Mouse (Mus musculus): ENCODE results near the gene Lrrc1. TPM values are rescaled to one million over a fixed set of nuclear protein-coding genes. Genes with fewer than 3 reads are reported as not detected.

Gene Lrrc1
- total and polyA plus RNA-seq, 3 experiments = 5.3 to 12.1 TPM; not detected in 1

- TF ChIP-seq USF2 (IDR thresholded peaks at IDR 0.05; ENCODE audit: borderline replicate concordance in 1 of 2, insufficient read depth in 1 of 2, low read depth in 1 of 2, low read length in 2 of 2) = no peak
- TF ChIP-seq TAL1 (IDR thresholded peaks at IDR 0.05; ENCODE audit: low read length) = no peak
- no peak for TF ChIP-seq GATA1 (IDR thresholded peaks at IDR 0.05; ENCODE audit: low read depth, low read length)
These were observed 114.1 kb downstream of the Lrrc1 start (continued) for GRCm38 (mm10) chr9:77430413-77431087.

DNA sequence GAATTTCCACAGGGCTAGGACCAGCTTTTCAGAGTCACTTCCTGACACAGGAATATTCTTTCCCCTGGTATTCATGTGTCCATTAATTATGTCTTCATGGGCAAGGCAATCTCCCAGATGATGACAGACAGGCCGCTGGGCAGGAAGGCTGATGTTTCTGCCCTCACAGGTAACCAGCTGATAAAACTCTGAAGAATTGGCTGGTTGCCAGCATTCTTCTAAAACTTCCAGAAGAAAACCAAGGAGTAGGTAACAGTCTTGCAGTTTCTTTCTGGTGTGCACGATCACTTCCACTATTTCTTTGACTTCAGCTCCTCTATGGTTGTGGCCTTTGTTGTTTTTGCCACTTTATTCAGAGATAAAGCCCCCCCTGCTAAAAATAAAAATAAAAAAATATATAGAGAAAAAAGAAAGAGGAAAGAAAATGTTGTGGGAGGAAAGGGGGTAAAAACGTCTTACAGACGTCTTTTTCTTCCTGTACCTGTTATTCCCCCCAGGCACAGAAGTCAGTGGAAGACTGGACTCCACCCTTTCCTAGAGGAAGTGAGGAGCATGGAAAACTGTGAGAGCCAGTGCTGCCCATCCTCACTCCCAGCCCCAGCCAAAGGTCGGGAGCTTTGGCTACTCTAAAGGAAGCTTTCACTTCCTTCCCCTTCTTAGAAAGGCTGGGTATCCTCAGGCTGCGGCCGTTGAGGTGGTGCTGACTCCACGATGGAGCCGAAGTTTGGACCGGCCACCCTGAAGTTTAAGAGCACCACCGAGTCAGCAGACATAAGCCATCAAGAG lies 115.2 kb downstream of the Lrrc1 start:
- Histone ChIP-seq H3K9ac (ENCODE audit: control insufficient read depth, low read depth, low read length, poor library complexity, severe bottlenecking) (no peak overlapping the region), H3K79me2 (ENCODE audit: control insufficient read depth, insufficient read depth, low read length, poor library complexity) (no peaks in the 10 kb centered on the region; the same call in 1 of the 2 replicates), H3K27me3 (ENCODE audit: control insufficient read depth in 1 of 2, insufficient read depth in 2 of 2, low read length in 2 of 2) (no peaks in the 10 kb centered on the region), H3K4me1 (ENCODE audit: control insufficient read depth in 1 of 2, insufficient read depth in 2 of 2, low read length in 2 of 2) (peaks cover 20 to 45% of the 10 kb centered on the region in 2 experiments), H3K36me3 (ENCODE audit: control insufficient read depth in 1 of 2, insufficient read depth in 2 of 2, low read length in 2 of 2) (peaks cover 0 to 34% of the 10 kb centered on the region in 2 experiments; a peak in 3 of 4 replicates), H3K9me3 (replicated peaks; ENCODE audit: insufficient read depth, low read length) (no peaks in the 10 kb centered on the region), H3K27ac (ENCODE audit: control insufficient read depth, low read depth, low read length) (peak overlapping the region; percentile 98), H3K4me3 (ENCODE audit: control insufficient read depth in 1 of 2, insufficient read depth in 1 of 2, low read depth in 2 of 2, low read length in 2 of 2) (no peak overlapping the region)
- peak; percentile 45 for DNase-seq (ENCODE audit: low read depth, low spot score)
- no peak for TF ChIP-seq POLR2AphosphoS5 (IDR thresholded peaks at IDR 0.05; ENCODE audit: borderline replicate concordance, low read depth, low read length)
- TF ChIP-seq GABPA (IDR thresholded peaks at IDR 0.05; ENCODE audit: low read depth, low read length) = no peak
- no peak for TF ChIP-seq POLR2AphosphoS2 (IDR thresholded peaks at IDR 0.05; ENCODE audit: low read length)
- no peak for TF ChIP-seq UBTF (IDR thresholded peaks at IDR 0.05; ENCODE audit: borderline replicate concordance, insufficient read depth, low read depth, low read length)
- no peak for TF ChIP-seq CTCF (IDR thresholded peaks at IDR 0.05 in 2 of 3, conservative IDR thresholded peaks at IDR 0.05 in 1 of 3; ENCODE audit: control insufficient read depth in 1 of 3, insufficient read depth in 1 of 3, low read depth in 2 of 3, low read length in 3 of 3, poor library complexity in 1 of 3, severe bottlenecking in 1 of 3)
- no peak for TF ChIP-seq USF1 (IDR thresholded peaks at IDR 0.05; ENCODE audit: low read depth, low read length)
- TF ChIP-seq MAFK (IDR thresholded peaks at IDR 0.05; ENCODE audit: borderline replicate concordance, low read depth, low read length) = no peak
- TF ChIP-seq MAZ (IDR thresholded peaks at IDR 0.05; ENCODE audit: low read depth, low read length) = no peak
- TF ChIP-seq HCFC1 (IDR thresholded peaks at IDR 0.05; ENCODE audit: low read depth, low read length) = no peak
- peak; percentile 77 for TF ChIP-seq ETS1 (IDR thresholded peaks at IDR 0.05; ENCODE audit: low read depth, low read length)
- TF ChIP-seq POLR2A (IDR thresholded peaks at IDR 0.05; ENCODE audit: control insufficient read depth in 1 of 2, insufficient read depth in 1 of 2, low read depth in 1 of 2, low read length in 2 of 2, poor library complexity in 1 of 2) = no peak
- TF ChIP-seq CHD1 (IDR thresholded peaks at IDR 0.05; ENCODE audit: low read depth, low read length) = no peak
- TF ChIP-seq RCOR1 (IDR thresholded peaks at IDR 0.05; ENCODE audit: low read depth, low read length) = no peak
- no peak for TF ChIP-seq SIN3A (IDR thresholded peaks at IDR 0.05; ENCODE audit: low read length)
- 0 out of 4 replicates have a peak, but pooled peaks have one; percentile 6 to 24 for TF ChIP-seq EP300 (IDR thresholded peaks at IDR 0.05; ENCODE audit: low read depth in 1 of 2, low read length in 2 of 2)
- no peak for TF ChIP-seq MXI1 (IDR thresholded peaks at IDR 0.05; ENCODE audit: low read depth, low read length)

Measured in MEL (cell line).